Mouse (Mus musculus): ENCODE measurements around the gene Mest. TPM values are rescaled to one million over a fixed set of nuclear protein-coding genes. Genes with fewer than 3 reads are reported as not detected.

Mest gene
- polyA plus RNA-seq (2012; rRNA removed), result 8.4 and 16.5 TPM in 2 replicates

GRCm38 (mm10) chr6:30723331-30723730 is at the start of gene Mest:
Gene Mest, plus strand, starts transcription at chr6:30723547.
- Histone ChIP-seq H3K36me3 (ENCODE audit: control insufficient read depth, insufficient read depth, low read length) (no peaks in the 10 kb centered on the region), H3K4me3 (ENCODE audit: insufficient read depth, low read depth, low read length) (no peak within 1 kb of the TSS), H3K27ac (ENCODE audit: insufficient read depth, low read depth, low read length) (no peak within 1 kb of the TSS), H3K27me3 (replicated peaks; ENCODE audit: control insufficient read depth, insufficient read depth, low read length) (no peaks in the 10 kb centered on the region), H3K4me1 (ENCODE audit: control insufficient read depth, insufficient read depth, low read length) (no peaks in the 10 kb centered on the region)
- 73% methylated on average over 7 of the region's 7 CpGs for WGBS
- TF ChIP-seq CTCF (conservative IDR thresholded peaks at IDR 0.05; ENCODE audit: insufficient read depth, insufficient read length, low read depth, low read length) (no peak), POLR2A (IDR thresholded peaks at IDR 0.05; ENCODE audit: low read depth, low read length) (no peak)
- no peak for DNase-seq

- H3K36me3 ChIP-seq (ENCODE audit: control insufficient read depth, insufficient read depth, low read length), result no peaks in the 10 kb centered on the region
- DNase-seq, result peak; percentile 31
- H3K4me1 ChIP-seq (ENCODE audit: control insufficient read depth, insufficient read depth, low read length), result peaks cover 2% of the 10 kb centered on the region; the same call in 1 of the 2 replicates
- TF ChIP-seq CTCF (conservative IDR thresholded peaks at IDR 0.05; ENCODE audit: insufficient read depth, insufficient read length, low read depth, low read length) (no peak), POLR2A (IDR thresholded peaks at IDR 0.05; ENCODE audit: low read depth, low read length) (no peak)
- H3K4me3 ChIP-seq (ENCODE audit: insufficient read depth, low read depth, low read length), result peak overlapping the region; percentile 27; the same call in 1 of the 2 replicates
- no peaks in the 10 kb centered on the region for H3K27me3 ChIP-seq (replicated peaks; ENCODE audit: control insufficient read depth, insufficient read depth, low read length)
- H3K27ac ChIP-seq (ENCODE audit: insufficient read depth, low read depth, low read length), result peak overlapping the region; percentile 34; the same call in 1 of the 2 replicates
- 36% methylated on average over 14 of the region's 14 CpGs for WGBS
Measured at GRCm38 (mm10) chr6:30673764-30674561, 49.4 kb upstream of the Mest start.

GRCm38 (mm10) chr6:30674714-30675280 is 48.5 kb upstream of the Mest start:
- Histone ChIP-seq H3K27me3 (replicated peaks; ENCODE audit: control insufficient read depth, insufficient read depth, low read length) (no peaks in the 10 kb centered on the region), H3K4me3 (ENCODE audit: insufficient read depth, low read depth, low read length) (no peak overlapping the region), H3K4me1 (ENCODE audit: control insufficient read depth, insufficient read depth, low read length) (peaks cover 2% of the 10 kb centered on the region; the same call in 1 of the 2 replicates), H3K27ac (ENCODE audit: insufficient read depth, low read depth, low read length) (no peak overlapping the region), H3K36me3 (ENCODE audit: control insufficient read depth, insufficient read depth, low read length) (no peaks in the 10 kb centered on the region)
- WGBS, result 51% methylated on average over 9 of the region's 9 CpGs
- DNase-seq, result no peak
- no peak for TF ChIP-seq POLR2A (IDR thresholded peaks at IDR 0.05; ENCODE audit: low read depth, low read length)
- no peak for TF ChIP-seq CTCF (conservative IDR thresholded peaks at IDR 0.05; ENCODE audit: insufficient read depth, insufficient read length, low read depth, low read length)

GRCm38 (mm10) chr6:30675281-30675771 is 48.0 kb upstream of the Mest start:
- TF ChIP-seq POLR2A (IDR thresholded peaks at IDR 0.05; ENCODE audit: low read depth, low read length) (no peak), CTCF (conservative IDR thresholded peaks at IDR 0.05; ENCODE audit: insufficient read depth, insufficient read length, low read depth, low read length) (no peak)
- Histone ChIP-seq H3K4me1 (ENCODE audit: control insufficient read depth, insufficient read depth, low read length) (peaks cover 2% of the 10 kb centered on the region; the same call in 1 of the 2 replicates), H3K36me3 (ENCODE audit: control insufficient read depth, insufficient read depth, low read length) (no peaks in the 10 kb centered on the region), H3K4me3 (ENCODE audit: insufficient read depth, low read depth, low read length) (no peak overlapping the region), H3K27ac (ENCODE audit: insufficient read depth, low read depth, low read length) (no peak overlapping the region), H3K27me3 (replicated peaks; ENCODE audit: control insufficient read depth, insufficient read depth, low read length) (no peaks in the 10 kb centered on the region)
- no peak for DNase-seq
- WGBS, result 41% methylated on average over 11 of the region's 11 CpGs

GRCm38 (mm10) chr6:30676506-30676905 is 46.8 kb upstream of the Mest start:
- 93% methylated on average over 6 of the region's 6 CpGs for WGBS
- H3K4me3 ChIP-seq (ENCODE audit: insufficient read depth, low read depth, low read length), result no peak overlapping the region
- DNase-seq, result no peak
- TF ChIP-seq POLR2A (IDR thresholded peaks at IDR 0.05; ENCODE audit: low read depth, low read length), result no peak
- H3K36me3 ChIP-seq (ENCODE audit: control insufficient read depth, insufficient read depth, low read length), result no peaks in the 10 kb centered on the region
- peaks cover 2% of the 10 kb centered on the region; the same call in 1 of the 2 replicates for H3K4me1 ChIP-seq (ENCODE audit: control insufficient read depth, insufficient read depth, low read length)
- H3K27ac ChIP-seq (ENCODE audit: insufficient read depth, low read depth, low read length), result no peak overlapping the region
- no peaks in the 10 kb centered on the region for H3K27me3 ChIP-seq (replicated peaks; ENCODE audit: control insufficient read depth, insufficient read depth, low read length)

- no peak for DNase-seq
- H3K4me3 ChIP-seq (ENCODE audit: insufficient read depth, low read depth, low read length), result no peak overlapping the region
- no peaks in the 10 kb centered on the region for H3K27me3 ChIP-seq (replicated peaks; ENCODE audit: control insufficient read depth, insufficient read depth, low read length)
- no peaks in the 10 kb centered on the region for H3K36me3 ChIP-seq (ENCODE audit: control insufficient read depth, insufficient read depth, low read length)
- H3K4me1 ChIP-seq (ENCODE audit: control insufficient read depth, insufficient read depth, low read length), result peaks cover 2% of the 10 kb centered on the region; the same call in 1 of the 2 replicates
- no peak overlapping the region for H3K27ac ChIP-seq (ENCODE audit: insufficient read depth, low read depth, low read length)
- 93% methylated on average over 9 of the region's 9 CpGs for WGBS
- TF ChIP-seq POLR2A (IDR thresholded peaks at IDR 0.05; ENCODE audit: low read depth, low read length) (no peak), CTCF (conservative IDR thresholded peaks at IDR 0.05; ENCODE audit: insufficient read depth, insufficient read length, low read depth, low read length) (no peak)
Measured at GRCm38 (mm10) chr6:30677591-30677990, 45.8 kb upstream of the Mest start.

- Histone ChIP-seq H3K27me3 (replicated peaks; ENCODE audit: control insufficient read depth, insufficient read depth, low read length) (no peaks in the 10 kb centered on the region), H3K4me3 (ENCODE audit: insufficient read depth, low read depth, low read length) (no peak overlapping the region), H3K4me1 (ENCODE audit: control insufficient read depth, insufficient read depth, low read length) (peaks cover 2% of the 10 kb centered on the region; the same call in 1 of the 2 replicates), H3K36me3 (ENCODE audit: control insufficient read depth, insufficient read depth, low read length) (no peaks in the 10 kb centered on the region), H3K27ac (ENCODE audit: insufficient read depth, low read depth, low read length) (no peak overlapping the region)
- WGBS, result 84% methylated on average over 6 of the region's 6 CpGs
- no peak for DNase-seq
- TF ChIP-seq CTCF (conservative IDR thresholded peaks at IDR 0.05; ENCODE audit: insufficient read depth, insufficient read length, low read depth, low read length) (no peak), POLR2A (IDR thresholded peaks at IDR 0.05; ENCODE audit: low read depth, low read length) (no peak)
Measured at GRCm38 (mm10) chr6:30678482-30678881, 44.9 kb upstream of the Mest start.

Measured in kidney, adult 2 months (tissue).